Mouse (Mus musculus) hindbrain, embryonic 15.5 days (tissue): Measurements from ENCODE around the gene AU040320. TPM values are rescaled to one million over a fixed set of nuclear protein-coding genes. Genes with fewer than 3 reads are reported as not detected.

ENCODE experiments used
- ATAC-seq: fragments of 200-750 bp; cut with Nextera tagmentation; 2 replicates; pipeline ENCODE4 v1.8.0; 2017; ENCODE audit warnings: low read depth, moderate number of reproducible peaks, moderate TSS enrichment; ENCODE audit not compliant: low FRiP score
- H3K27ac ChIP-seq: fragments of 300-500 bp; sonication (generic); replicated peaks from 2 replicates; pipeline ENCODE4 v1.5.1; 2015; ENCODE audit warnings: mild to moderate bottlenecking, inconsistent platforms
- H3K27me3 ChIP-seq: fragments of 300-500 bp; sonication (generic); 2 replicates; pipeline ENCODE4 v1.6.1; 2015; ENCODE audit warnings: control low read depth, inconsistent platforms
- H3K36me3 ChIP-seq: fragments of 300-500 bp; sonication (generic); 2 replicates; pipeline ENCODE4 v1.6.1; 2015; ENCODE audit warnings: control low read depth, inconsistent platforms
- H3K4me1 ChIP-seq: fragments of 300-500 bp; sonication (generic); replicated peaks from 2 replicates; pipeline ENCODE4 v1.6.1; 2015; ENCODE audit warnings: control low read depth, inconsistent platforms
- H3K4me2 ChIP-seq: fragments of 300-500 bp; sonication (generic); 2 replicates; pipeline ENCODE4 v1.6.1; 2015; ENCODE audit warnings: moderate library complexity, mild to moderate bottlenecking, inconsistent platforms
- H3K4me3 ChIP-seq: fragments of 300-500 bp; sonication (generic); 2 replicates; pipeline ENCODE4 v1.5.1; 2015; ENCODE audit warnings: mild to moderate bottlenecking, inconsistent platforms
- H3K9ac ChIP-seq: fragments of 300-500 bp; sonication (generic); 2 replicates; pipeline ENCODE4 v1.6.1; 2015; ENCODE audit warnings: inconsistent platforms
- H3K9me3 ChIP-seq: fragments of 300-500 bp; sonication (generic); 2 replicates; pipeline ENCODE4 v1.6.1; 2016; ENCODE audit warnings: control low read depth, inconsistent platforms
- WGBS: fragments of 180-500 bp; shearing (Covaris S2); methylation state at CpG from one replicate; pipeline ENCODE4 v1.1.7; 2015; 5-methylcytosine and 5-hydroxymethylcytosine counted together
- polyA plus RNA-seq: library from polyadenylated mRNA; unstranded; fragments of >200 nt; fragmentation: Nextera tagmentation; extraction: Ambion mirVana; gene quantifications from 2 replicates; pipeline ENCODE4 v1.2.1, GENCODE M21; 2015

Gene AU040320
- polyA plus RNA-seq, 1 experiment from 2014 or later = 41.4 TPM

DNA sequence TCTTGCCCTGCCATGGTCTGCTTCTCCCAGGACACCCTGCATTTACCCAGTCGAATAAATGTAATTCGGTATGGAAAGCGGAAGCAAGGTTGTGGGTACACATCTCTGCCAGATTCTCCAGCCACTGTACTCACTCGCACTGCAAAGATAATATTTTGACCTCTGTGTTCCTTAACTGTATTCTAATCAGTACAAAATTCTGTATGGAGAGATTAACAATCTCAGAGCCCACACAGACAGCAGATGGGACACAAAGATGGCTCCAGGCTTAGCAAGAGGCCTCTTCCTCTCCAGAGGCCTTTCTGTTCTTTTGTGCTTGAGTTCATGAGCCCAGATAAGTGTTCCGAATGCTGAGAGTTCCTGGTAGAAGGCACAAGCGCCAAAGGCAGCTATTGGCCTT, 20.5 kb downstream of the AU040320 start:
- Histone ChIP-seq H3K4me3 (no peak overlapping the region), H3K4me2 (no peak overlapping the region), H3K27me3 (no peaks in the 10 kb centered on the region), H3K36me3 (0 out of 2 replicates have a peak, but pooled peaks cover 4% of the 10 kb centered on the region), H3K9me3 (no peaks in the 10 kb centered on the region), H3K9ac (no peak overlapping the region), H3K27ac (no peak overlapping the region), H3K4me1 (peaks cover 13% of the 10 kb centered on the region)
- no peak for ATAC-seq
- WGBS = 91% methylated on average over 6 of the region's 6 CpGs

DNA sequence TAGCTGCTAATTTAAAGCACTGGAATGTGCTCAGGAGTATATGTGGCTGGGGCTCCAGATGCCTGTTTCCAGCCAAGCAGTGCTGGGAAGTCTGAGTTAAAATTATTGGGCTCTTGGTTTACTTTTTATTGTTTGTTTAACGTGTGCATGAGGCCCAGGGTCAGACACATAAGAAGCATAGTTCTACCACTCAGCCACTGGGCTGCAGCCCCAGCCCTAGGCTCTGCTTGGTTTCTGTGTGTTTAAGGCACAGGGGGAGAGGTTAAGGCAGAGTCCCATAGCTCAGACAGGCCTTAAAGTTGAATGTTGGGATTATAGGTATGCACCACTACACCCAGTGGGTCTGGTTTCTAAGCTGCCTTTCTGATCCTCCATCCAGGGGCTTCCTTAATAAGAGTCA, 21.8 kb downstream of the AU040320 start:
- H3K27me3 ChIP-seq = no peaks in the 10 kb centered on the region
- no peaks in the 10 kb centered on the region for H3K9me3 ChIP-seq
- ATAC-seq = no peak
- H3K36me3 ChIP-seq = 0 out of 2 replicates have a peak, but pooled peaks cover 4% of the 10 kb centered on the region
- 69% methylated on average over 1 of the region's 1 CpGs for WGBS
- H3K4me3 ChIP-seq = no peak overlapping the region
- no peak overlapping the region for H3K9ac ChIP-seq
- no peak overlapping the region for H3K27ac ChIP-seq
- H3K4me1 ChIP-seq = peaks cover 26% of the 10 kb centered on the region
- no peak overlapping the region for H3K4me2 ChIP-seq

- Histone ChIP-seq H3K9ac (peak overlapping the region; percentile 1; the same call in 1 of the 2 replicates), H3K4me3 (no peak overlapping the region), H3K27me3 (no peaks in the 10 kb centered on the region), H3K4me1 (peaks cover 41% of the 10 kb centered on the region), H3K9me3 (no peaks in the 10 kb centered on the region), H3K36me3 (no peaks in the 10 kb centered on the region), H3K4me2 (peak overlapping the region; percentile 45), H3K27ac (peak overlapping the region; percentile 66)
- ATAC-seq = peak; percentile 69; the same call in 1 of the 2 replicates
- WGBS = 16% methylated on average over 8 of the region's 8 CpGs
Measured at GRCm38 (mm10) chr4:126779148-126779581, 25.8 kb downstream of the AU040320 start.

GRCm38 (mm10) chr4:126779826-126780775, 26.8 kb downstream of the AU040320 start:
- Histone ChIP-seq H3K4me3 (0 out of 2 replicates have a peak overlapping the region, but pooled peaks have one; percentile 2), H3K4me2 (peak overlapping the region; percentile 45), H3K27me3 (no peaks in the 10 kb centered on the region), H3K36me3 (no peaks in the 10 kb centered on the region), H3K9ac (peak overlapping the region; percentile 26; the same call in 1 of the 2 replicates), H3K9me3 (no peaks in the 10 kb centered on the region), H3K4me1 (peaks cover 41% of the 10 kb centered on the region), H3K27ac (peak overlapping the region; percentile 66)
- no peak for ATAC-seq
- WGBS = 25% methylated on average over 12 of the region's 12 CpGs

DNA sequence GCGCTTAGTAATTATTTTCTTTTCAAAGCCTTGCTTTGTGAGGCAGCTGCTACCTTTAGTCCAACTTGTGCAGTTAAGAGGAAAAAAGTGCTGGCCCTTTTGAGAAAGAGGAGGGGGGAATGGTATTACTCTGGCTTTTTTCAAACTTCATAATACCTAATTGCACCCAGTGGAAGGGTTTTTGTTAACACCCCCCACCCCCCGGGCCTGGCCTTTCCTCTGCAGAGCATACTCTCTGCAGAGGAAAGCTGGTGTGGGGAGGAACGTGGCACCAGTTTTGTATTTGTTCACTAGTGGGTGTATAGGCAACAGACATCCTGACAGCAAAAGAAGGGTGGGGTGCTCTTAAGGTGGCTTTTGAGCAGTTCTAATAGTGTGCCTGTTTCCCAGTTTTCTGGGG, 28.5 kb downstream of the AU040320 start:
- WGBS = 68% methylated on average over 3 of the region's 3 CpGs
- no peaks in the 10 kb centered on the region for H3K9me3 ChIP-seq
- no peak for ATAC-seq

GRCm38 (mm10) chr4:126782512-126782911, 29.2 kb downstream of the AU040320 start:
- H3K27me3 ChIP-seq = no peaks in the 10 kb centered on the region
- no peak overlapping the region for H3K27ac ChIP-seq
- no peaks in the 10 kb centered on the region for H3K36me3 ChIP-seq
- peaks cover 34% of the 10 kb centered on the region for H3K4me1 ChIP-seq
- ATAC-seq = no peak
- no peaks in the 10 kb centered on the region for H3K9me3 ChIP-seq
- no peak overlapping the region for H3K4me2 ChIP-seq
- H3K4me3 ChIP-seq = no peak overlapping the region
- no peak overlapping the region for H3K9ac ChIP-seq
- WGBS = 88% methylated on average over 8 of the region's 8 CpGs

More for the DNA sequence above, 28.5 kb downstream of the AU040320 start:
- H3K4me1 ChIP-seq = peaks cover 41% of the 10 kb centered on the region
- H3K9ac ChIP-seq = no peak overlapping the region
- no peaks in the 10 kb centered on the region for H3K36me3 ChIP-seq
- H3K27ac ChIP-seq = no peak overlapping the region
- no peak overlapping the region for H3K4me3 ChIP-seq
- H3K27me3 ChIP-seq = no peaks in the 10 kb centered on the region
- H3K4me2 ChIP-seq = no peak overlapping the region

DNA sequence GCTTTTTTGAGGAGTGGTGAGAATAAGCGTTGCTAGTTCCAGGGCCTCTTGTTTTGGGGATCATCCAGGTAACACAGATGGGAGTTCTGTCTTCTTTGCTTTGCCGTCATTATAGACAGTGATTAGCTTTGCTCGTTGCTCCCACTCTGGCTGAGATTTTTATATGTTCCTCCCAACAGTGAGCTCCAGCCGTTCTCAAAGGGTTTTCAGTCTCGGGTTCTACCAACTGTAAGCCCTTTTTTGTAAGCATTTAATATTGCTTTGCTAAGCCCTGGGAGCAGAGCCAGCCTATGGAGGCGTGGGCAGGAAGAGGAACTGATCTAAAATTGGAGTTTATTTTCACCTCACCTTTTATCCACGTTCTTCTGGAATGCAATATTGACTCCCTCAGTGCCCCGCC, 29.7 kb downstream of the AU040320 start:
- peaks cover 32% of the 10 kb centered on the region for H3K4me1 ChIP-seq
- ATAC-seq = no peak
- H3K9ac ChIP-seq = no peak overlapping the region
- WGBS = 75% methylated on average over 8 of the region's 8 CpGs
- H3K4me3 ChIP-seq = no peak overlapping the region
- no peak overlapping the region for H3K4me2 ChIP-seq
- no peaks in the 10 kb centered on the region for H3K27me3 ChIP-seq
- no peak overlapping the region for H3K27ac ChIP-seq
- H3K9me3 ChIP-seq = no peaks in the 10 kb centered on the region
- H3K36me3 ChIP-seq = no peaks in the 10 kb centered on the region

DNA sequence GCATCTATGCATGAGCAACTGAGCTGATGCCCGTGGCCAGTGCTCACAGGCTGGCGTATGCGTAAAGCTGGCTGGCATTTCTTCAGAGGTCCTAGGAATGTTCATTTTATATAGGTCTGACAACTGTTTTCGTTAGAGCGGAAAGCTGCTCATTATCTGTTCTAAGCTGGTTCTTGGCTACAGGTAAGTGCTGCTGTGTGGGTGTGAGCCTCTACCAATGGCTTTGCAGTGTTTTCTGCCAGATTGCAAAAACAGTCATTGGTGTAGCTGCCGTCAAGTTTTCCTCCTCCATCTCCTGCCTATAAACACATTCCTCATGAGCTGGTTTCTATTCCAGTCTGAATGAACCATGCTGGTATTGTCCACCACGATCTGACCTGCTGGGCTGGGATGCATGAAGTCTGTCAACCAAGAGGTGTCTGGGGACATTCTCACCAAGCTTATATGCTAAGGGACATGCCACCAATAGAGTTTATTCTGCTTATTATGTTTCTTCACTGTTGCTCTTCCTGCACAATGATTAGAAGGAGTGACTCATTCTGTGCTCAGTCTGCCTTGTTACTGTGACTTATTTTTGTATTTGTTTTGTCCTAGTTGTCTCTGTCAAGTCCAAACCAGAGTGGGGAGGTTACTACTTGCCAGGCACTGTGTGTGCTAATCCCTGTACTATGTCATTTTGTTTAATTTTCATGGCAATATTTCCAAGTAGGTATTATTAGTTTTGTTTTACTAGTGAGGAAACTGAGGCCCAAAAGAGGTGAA, 39.2 kb downstream of the AU040320 start:
- no peak overlapping the region for H3K4me3 ChIP-seq
- ATAC-seq = no peak
- peaks cover 26% of the 10 kb centered on the region for H3K36me3 ChIP-seq
- H3K9me3 ChIP-seq = no peaks in the 10 kb centered on the region; the same call in 1 of the 2 replicates
- no peak overlapping the region for H3K4me2 ChIP-seq
- H3K27ac ChIP-seq = no peak overlapping the region
- H3K27me3 ChIP-seq = no peaks in the 10 kb centered on the region
- no peak overlapping the region for H3K9ac ChIP-seq
- WGBS = 95% methylated on average over 7 of the region's 7 CpGs
- no peaks in the 10 kb centered on the region for H3K4me1 ChIP-seq

DNA sequence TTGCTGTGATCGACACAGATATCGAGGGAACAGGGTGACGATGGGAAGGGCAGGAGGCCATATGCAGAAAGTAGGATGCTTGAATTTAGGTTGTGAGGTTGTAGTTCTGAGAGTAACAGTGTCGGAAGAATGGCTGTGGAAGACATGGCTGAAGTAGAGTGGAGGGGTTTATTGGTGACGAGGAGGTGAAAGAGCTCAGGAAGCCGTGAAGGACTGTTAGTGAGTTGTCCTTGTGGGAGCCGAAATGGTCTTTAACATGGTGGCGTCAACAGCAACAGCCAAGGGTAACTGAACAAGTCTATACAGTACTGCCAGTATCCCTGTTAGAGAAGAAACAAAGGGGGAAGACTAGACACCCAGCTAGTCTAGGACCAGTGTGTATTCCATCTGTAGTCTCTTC, 48.8 kb downstream of the AU040320 start:
- H3K9ac ChIP-seq = no peak overlapping the region
- no peak overlapping the region for H3K4me2 ChIP-seq
- no peaks in the 10 kb centered on the region for H3K36me3 ChIP-seq
- H3K4me3 ChIP-seq = no peak overlapping the region
- H3K27me3 ChIP-seq = no peaks in the 10 kb centered on the region
- WGBS = 97% methylated on average over 8 of the region's 8 CpGs
- peaks cover 5% of the 10 kb centered on the region for H3K4me1 ChIP-seq
- H3K9me3 ChIP-seq = no peaks in the 10 kb centered on the region
- ATAC-seq = no peak
- H3K27ac ChIP-seq = no peak overlapping the region

GRCm38 (mm10) chr4:126803268-126803873, 50.0 kb downstream of the AU040320 start:
- H3K36me3 ChIP-seq = no peaks in the 10 kb centered on the region
- no peaks in the 10 kb centered on the region for H3K27me3 ChIP-seq
- H3K27ac ChIP-seq = no peak overlapping the region; the same call in 1 of the 2 replicates
- H3K4me2 ChIP-seq = no peak overlapping the region
- H3K9me3 ChIP-seq = no peaks in the 10 kb centered on the region
- H3K4me3 ChIP-seq = no peak overlapping the region
- no peak for ATAC-seq
- no peak overlapping the region for H3K9ac ChIP-seq
- peaks cover 5% of the 10 kb centered on the region for H3K4me1 ChIP-seq
- WGBS = 36% methylated on average over 8 of the region's 8 CpGs

DNA sequence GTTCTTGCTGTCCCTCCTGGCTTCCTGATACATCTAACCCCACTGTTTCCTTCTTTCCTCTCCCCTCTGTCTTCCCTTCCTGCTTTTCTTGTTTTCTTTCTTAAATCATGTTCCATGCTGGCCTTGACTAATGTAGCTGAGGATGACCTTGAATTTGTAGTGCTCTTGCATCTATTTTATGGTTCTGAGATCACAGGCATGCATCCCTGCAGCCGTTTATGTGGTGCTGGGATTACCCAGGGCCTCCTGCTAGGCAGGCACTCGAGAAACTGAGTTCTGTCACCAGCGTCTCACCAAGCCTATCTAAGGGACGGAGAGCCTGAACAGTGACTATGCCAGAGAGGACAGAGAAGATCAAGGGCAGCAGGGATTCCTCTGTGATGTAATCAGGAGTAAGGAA, 52.4 kb downstream of the AU040320 start:
- Histone ChIP-seq H3K27ac (no peak overlapping the region), H3K9ac (no peak overlapping the region)

More for the DNA sequence above, 52.4 kb downstream of the AU040320 start:
- no peak for ATAC-seq
- Histone ChIP-seq H3K27me3 (no peaks in the 10 kb centered on the region), H3K9me3 (no peaks in the 10 kb centered on the region), H3K4me2 (no peak overlapping the region), H3K4me3 (no peak overlapping the region), H3K4me1 (peaks cover 5% of the 10 kb centered on the region), H3K36me3 (peaks cover 2% of the 10 kb centered on the region; the same call in 1 of the 2 replicates)
- WGBS = 65% methylated on average over 4 of the region's 4 CpGs
